Mouse (Mus musculus): ENCODE measurements around the gene Sptlc2. TPM values are rescaled to one million over a fixed set of nuclear protein-coding genes. Genes with fewer than 3 reads are reported as not detected.

Gene Sptlc2
- polyA plus RNA-seq, 1 experiment = 35.0 TPM

- H3K27me3 ChIP-seq (replicated peaks; ENCODE audit: control insufficient read depth, insufficient read depth, low read length) = no peaks in the 10 kb centered on the region
- 59% methylated on average over 4 of the region's 4 CpGs for WGBS
- TF ChIP-seq CTCF (conservative IDR thresholded peaks at IDR 0.05; ENCODE audit: insufficient read depth, insufficient read length, low read depth, low read length) = no peak
- H3K36me3 ChIP-seq (ENCODE audit: control insufficient read depth, insufficient read depth, low read length) = no peaks in the 10 kb centered on the region
- H3K4me3 ChIP-seq (ENCODE audit: insufficient read depth, low read depth, low read length) = no peak overlapping the region
- peak; percentile 75 for DNase-seq
- peak overlapping the region; percentile 83; the same call in 1 of the 2 replicates for H3K27ac ChIP-seq (ENCODE audit: insufficient read depth, low read depth, low read length)
- H3K4me1 ChIP-seq (ENCODE audit: control insufficient read depth, insufficient read depth, low read length) = peaks cover 13% of the 10 kb centered on the region
These were observed 9.0 kb upstream of the Sptlc2 start for GRCm38 (mm10) chr12:87397126-87397525.

DNA sequence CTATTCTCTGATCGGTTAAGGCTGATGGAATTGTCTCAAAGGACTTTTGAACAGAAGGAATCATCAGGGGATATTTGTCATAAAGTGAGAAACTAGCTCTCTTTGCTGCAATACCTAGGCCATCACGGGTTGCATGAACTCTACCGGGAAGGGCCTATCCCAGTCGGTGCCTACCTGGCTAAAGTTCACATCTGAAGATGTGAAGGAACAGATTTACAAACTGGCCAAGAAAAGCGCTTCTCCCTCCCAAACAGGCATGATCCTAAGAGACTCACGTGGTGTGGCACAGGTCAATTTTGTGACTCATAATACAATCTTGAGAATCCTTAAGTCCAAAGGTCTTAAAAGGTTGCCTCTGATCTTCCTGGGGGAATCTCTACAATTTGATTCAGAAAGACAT, 6.2 kb upstream of the Sptlc2 start:
- Histone ChIP-seq H3K36me3 (ENCODE audit: control insufficient read depth, insufficient read depth, low read length) (no peaks in the 10 kb centered on the region), H3K4me3 (ENCODE audit: insufficient read depth, low read depth, low read length) (no peak overlapping the region), H3K4me1 (ENCODE audit: control insufficient read depth, insufficient read depth, low read length) (peaks cover 13% of the 10 kb centered on the region), H3K27ac (ENCODE audit: insufficient read depth, low read depth, low read length) (peak overlapping the region; percentile 53), H3K27me3 (replicated peaks; ENCODE audit: control insufficient read depth, insufficient read depth, low read length) (no peaks in the 10 kb centered on the region)
- 62% methylated on average over 6 of the region's 6 CpGs for WGBS
- TF ChIP-seq POLR2A (IDR thresholded peaks at IDR 0.05; ENCODE audit: low read depth, low read length) (no peak), CTCF (conservative IDR thresholded peaks at IDR 0.05; ENCODE audit: insufficient read depth, insufficient read length, low read depth, low read length) (no peak)
- DNase-seq = peak; percentile 84

- peak; percentile 70 for DNase-seq
- Histone ChIP-seq H3K4me3 (ENCODE audit: insufficient read depth, low read depth, low read length) (no peak overlapping the region), H3K36me3 (ENCODE audit: control insufficient read depth, insufficient read depth, low read length) (no peaks in the 10 kb centered on the region), H3K4me1 (ENCODE audit: control insufficient read depth, insufficient read depth, low read length) (peaks cover 13% of the 10 kb centered on the region), H3K27me3 (replicated peaks; ENCODE audit: control insufficient read depth, insufficient read depth, low read length) (no peaks in the 10 kb centered on the region), H3K27ac (ENCODE audit: insufficient read depth, low read depth, low read length) (peak overlapping the region; percentile 53)
- WGBS = 59% methylated on average over 4 of the region's 4 CpGs
- no peak for TF ChIP-seq CTCF (conservative IDR thresholded peaks at IDR 0.05; ENCODE audit: insufficient read depth, insufficient read length, low read depth, low read length)
- TF ChIP-seq POLR2A (IDR thresholded peaks at IDR 0.05; ENCODE audit: low read depth, low read length) = no peak
These were observed 5.4 kb upstream of the Sptlc2 start for GRCm38 (mm10) chr12:87393447-87394145.

- Histone ChIP-seq H3K27me3 (replicated peaks; ENCODE audit: control insufficient read depth, insufficient read depth, low read length) (no peaks in the 10 kb centered on the region), H3K4me3 (ENCODE audit: insufficient read depth, low read depth, low read length) (no peak overlapping the region), H3K4me1 (ENCODE audit: control insufficient read depth, insufficient read depth, low read length) (peaks cover 10% of the 10 kb centered on the region), H3K27ac (ENCODE audit: insufficient read depth, low read depth, low read length) (no peak overlapping the region), H3K36me3 (ENCODE audit: control insufficient read depth, insufficient read depth, low read length) (no peaks in the 10 kb centered on the region)
- DNase-seq = no peak
- TF ChIP-seq CTCF (conservative IDR thresholded peaks at IDR 0.05; ENCODE audit: insufficient read depth, insufficient read length, low read depth, low read length) = no peak
- no peak for TF ChIP-seq POLR2A (IDR thresholded peaks at IDR 0.05; ENCODE audit: low read depth, low read length)
These were observed 3.2 kb upstream of the Sptlc2 start for GRCm38 (mm10) chr12:87391355-87391754.

DNA sequence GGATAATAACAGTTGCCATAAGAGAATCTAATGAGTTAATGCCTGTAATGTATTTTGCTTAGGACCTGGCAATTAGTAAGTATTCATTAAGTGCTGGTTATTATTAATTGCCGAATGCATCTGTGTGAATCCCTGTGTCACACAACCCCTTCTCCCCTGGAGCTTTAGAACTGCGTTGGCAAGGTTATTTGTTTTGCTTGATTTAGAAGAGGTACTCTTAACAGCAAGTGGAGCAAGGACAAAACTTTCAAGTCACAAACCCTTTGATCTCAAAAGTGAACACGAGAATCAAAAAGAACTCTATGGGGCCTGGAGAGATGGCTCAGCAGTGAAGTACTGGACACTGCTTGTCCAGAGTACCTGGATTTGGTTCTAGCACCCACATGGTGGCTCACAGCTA, 1.1 kb upstream of the Sptlc2 start:
- H3K27ac ChIP-seq (ENCODE audit: insufficient read depth, low read depth, low read length) = peak overlapping the region; percentile 7; the same call in 1 of the 2 replicates

GRCm38 (mm10) chr12:87387171-87388121, 709 bp downstream of the Sptlc2 start:
- H3K36me3 ChIP-seq (ENCODE audit: control insufficient read depth, insufficient read depth, low read length) = no peaks in the 10 kb centered on the region
- DNase-seq = peak; percentile 59
- peak overlapping the region; percentile 52 for H3K27ac ChIP-seq (ENCODE audit: insufficient read depth, low read depth, low read length)
- under 1% methylated on average over 59 of the region's 65 CpGs for WGBS
- H3K4me1 ChIP-seq (ENCODE audit: control insufficient read depth, insufficient read depth, low read length) = peaks cover 7% of the 10 kb centered on the region
- TF ChIP-seq POLR2A (IDR thresholded peaks at IDR 0.05; ENCODE audit: low read depth, low read length) = no peak
- no peak for TF ChIP-seq CTCF (conservative IDR thresholded peaks at IDR 0.05; ENCODE audit: insufficient read depth, insufficient read length, low read depth, low read length)
- H3K4me3 ChIP-seq (ENCODE audit: insufficient read depth, low read depth, low read length) = peak overlapping the region; percentile 80
- H3K27me3 ChIP-seq (replicated peaks; ENCODE audit: control insufficient read depth, insufficient read depth, low read length) = no peaks in the 10 kb centered on the region

More for the DNA sequence above, 1.1 kb upstream of the Sptlc2 start:
- Histone ChIP-seq H3K4me1 (ENCODE audit: control insufficient read depth, insufficient read depth, low read length) (peaks cover 13% of the 10 kb centered on the region), H3K27me3 (replicated peaks; ENCODE audit: control insufficient read depth, insufficient read depth, low read length) (no peaks in the 10 kb centered on the region), H3K4me3 (ENCODE audit: insufficient read depth, low read depth, low read length) (no peak overlapping the region), H3K36me3 (ENCODE audit: control insufficient read depth, insufficient read depth, low read length) (no peaks in the 10 kb centered on the region)
- TF ChIP-seq POLR2A (IDR thresholded peaks at IDR 0.05; ENCODE audit: low read depth, low read length) (no peak), CTCF (conservative IDR thresholded peaks at IDR 0.05; ENCODE audit: insufficient read depth, insufficient read length, low read depth, low read length) (no peak)
- DNase-seq = no peak
- 47% methylated on average over 3 of the region's 3 CpGs for WGBS

DNA sequence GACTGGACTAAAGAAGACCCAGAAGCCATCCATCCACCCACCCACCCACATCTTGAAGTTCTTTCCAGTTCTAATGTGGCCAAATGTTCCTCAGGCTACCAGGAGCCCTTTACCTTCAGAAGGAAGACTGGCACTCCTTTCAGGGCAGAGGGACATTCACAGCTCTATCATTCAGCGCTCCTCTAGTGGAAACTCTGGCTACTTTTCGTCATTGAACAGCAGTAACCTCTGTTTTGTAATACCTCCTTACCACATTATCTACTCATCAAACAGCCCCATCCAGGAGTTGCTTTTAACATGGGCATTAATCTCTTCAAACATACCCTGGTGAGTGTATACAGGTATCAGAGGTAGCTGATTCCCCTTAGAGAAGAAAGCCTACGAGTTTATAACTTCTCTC, 3.1 kb downstream of the Sptlc2 start:
- Histone ChIP-seq H3K4me1 (ENCODE audit: control insufficient read depth, insufficient read depth, low read length) (peaks cover 11% of the 10 kb centered on the region), H3K4me3 (ENCODE audit: insufficient read depth, low read depth, low read length) (no peak overlapping the region), H3K36me3 (ENCODE audit: control insufficient read depth, insufficient read depth, low read length) (no peaks in the 10 kb centered on the region), H3K27me3 (replicated peaks; ENCODE audit: control insufficient read depth, insufficient read depth, low read length) (no peaks in the 10 kb centered on the region), H3K27ac (ENCODE audit: insufficient read depth, low read depth, low read length) (no peak overlapping the region)
- WGBS = 71% methylated on average over 3 of the region's 3 CpGs
- DNase-seq = no peak
- no peak for TF ChIP-seq POLR2A (IDR thresholded peaks at IDR 0.05; ENCODE audit: low read depth, low read length)
- no peak for TF ChIP-seq CTCF (conservative IDR thresholded peaks at IDR 0.05; ENCODE audit: insufficient read depth, insufficient read length, low read depth, low read length)

Data from kidney, adult 2 months (tissue).